Mouse (Mus musculus) embryonic facial prominence, embryonic 15.5 days (tissue): ENCODE measurements around the gene March8. TPM values are rescaled to one million over a fixed set of nuclear protein-coding genes. Genes with fewer than 3 reads are reported as not detected.
"Not testable (repeated sequence)": the region's sequence is repeated elsewhere in the genome, so short reads cannot be mapped to it uniquely, and the experiment has no call there.

ENCODE experiments used
- ATAC-seq: fragments of 200-750 bp; cut with Nextera tagmentation; 2 replicates; pipeline ENCODE4 v1.8.0; 2017; ENCODE audit warnings: low read depth, moderate TSS enrichment; ENCODE audit not compliant: insufficient number of reproducible peaks, low FRiP score, low TSS enrichment
- H3K27ac ChIP-seq: fragments of 300-500 bp; sonication (generic); replicated peaks from 2 replicates; pipeline ENCODE4 v1.5.1; 2015; ENCODE audit warnings: mild to moderate bottlenecking, inconsistent platforms
- H3K27me3 ChIP-seq: fragments of 300-500 bp; sonication (generic); 2 replicates; pipeline ENCODE4 v1.6.1; 2015; ENCODE audit warnings: inconsistent platforms
- H3K36me3 ChIP-seq: fragments of 300-500 bp; sonication (generic); 2 replicates; pipeline ENCODE4 v1.6.1; 2015; ENCODE audit warnings: mild to moderate bottlenecking, inconsistent platforms
- H3K4me1 ChIP-seq: fragments of 300-500 bp; sonication (generic); 2 replicates; pipeline ENCODE4 v1.6.1; 2015; ENCODE audit warnings: inconsistent platforms
- H3K4me2 ChIP-seq: fragments of 300-500 bp; sonication (generic); replicated peaks from 2 replicates; pipeline ENCODE4 v1.6.1; 2015; ENCODE audit warnings: mild to moderate bottlenecking, inconsistent platforms
- H3K4me3 ChIP-seq: fragments of 300-500 bp; sonication (generic); replicated peaks from 2 replicates; pipeline ENCODE4 v1.5.1; 2015; ENCODE audit warnings: mild to moderate bottlenecking, inconsistent platforms
- H3K9ac ChIP-seq: fragments of 300-500 bp; sonication (generic); 2 replicates; pipeline ENCODE4 v1.6.1; 2015; ENCODE audit warnings: inconsistent platforms
- H3K9me3 ChIP-seq: fragments of 300-500 bp; sonication (generic); replicated peaks from 2 replicates; pipeline ENCODE4 v1.6.1; 2016; ENCODE audit warnings: inconsistent platforms
- WGBS: fragments of 180-500 bp; shearing (Covaris S2); methylation state at CpG from one replicate; pipeline ENCODE4 v1.1.7; 2015; 5-methylcytosine and 5-hydroxymethylcytosine counted together
- polyA plus RNA-seq: library from polyadenylated mRNA; unstranded; fragments of >200 nt; fragmentation: Nextera tagmentation; extraction: Ambion mirVana; gene quantifications from 2 replicates; pipeline ENCODE4 v1.2.1, GENCODE M21; 2015

Gene March8
- polyA plus RNA-seq, 1 experiment from 2014 or later, result 30.1 TPM

DNA sequence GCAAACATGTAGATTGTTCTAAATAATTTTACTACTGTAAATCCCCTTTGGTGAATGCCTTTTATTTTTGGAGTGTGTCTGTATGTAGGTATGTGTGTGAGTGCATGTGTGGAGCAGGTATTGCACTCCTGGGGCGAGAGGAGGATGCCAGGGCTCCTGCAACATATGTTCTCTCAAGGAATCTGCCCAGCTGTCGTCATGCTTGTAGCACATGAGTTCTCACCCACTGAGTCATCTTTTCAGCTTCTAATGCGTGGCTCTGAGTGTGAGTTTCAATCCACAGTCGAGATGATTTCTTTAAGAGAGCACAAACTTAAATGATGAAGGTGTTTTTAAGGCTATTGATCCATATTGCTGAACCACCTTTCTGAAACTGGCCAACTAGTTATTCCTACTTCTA lies 13.7 kb downstream of the March8 start:
- H3K27me3 ChIP-seq, result no peaks in the 10 kb centered on the region
- no peak overlapping the region for H3K4me3 ChIP-seq
- no peaks in the 10 kb centered on the region for H3K4me1 ChIP-seq
- no peaks in the 10 kb centered on the region for H3K9me3 ChIP-seq
- H3K9ac ChIP-seq, result no peak overlapping the region
- H3K4me2 ChIP-seq, result no peak overlapping the region
- no peak overlapping the region for H3K27ac ChIP-seq
- no peaks in the 10 kb centered on the region for H3K36me3 ChIP-seq
- 76% methylated on average over 4 of the region's 4 CpGs for WGBS
- no peak for ATAC-seq

DNA sequence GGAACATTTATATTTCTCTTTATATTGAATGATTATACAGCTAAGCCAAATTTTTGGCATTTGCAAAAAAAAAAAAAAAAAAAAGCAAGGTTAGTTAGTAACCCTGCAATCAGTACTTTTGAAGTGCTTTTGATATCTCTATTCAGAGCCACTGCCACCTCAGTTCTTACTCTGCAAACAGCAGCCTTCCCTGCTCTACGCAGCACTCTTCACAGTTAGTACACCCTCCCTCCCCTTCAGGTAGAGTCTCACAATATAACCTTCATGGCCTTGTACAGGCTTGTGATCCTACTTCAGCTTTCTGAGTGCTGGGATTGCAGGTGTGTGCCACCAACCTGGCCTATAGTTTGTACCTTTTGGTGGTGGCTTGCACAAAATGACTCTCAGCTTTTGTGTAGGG lies 15.6 kb downstream of the March8 start:
- WGBS, result 87% methylated on average over 1 of the region's 1 CpGs
- Histone ChIP-seq H3K9me3 (no peaks in the 10 kb centered on the region), H3K27ac (no peak overlapping the region), H3K4me1 (no peaks in the 10 kb centered on the region), H3K9ac (no peak overlapping the region), H3K4me2 (no peak overlapping the region), H3K27me3 (no peaks in the 10 kb centered on the region), H3K36me3 (no peaks in the 10 kb centered on the region), H3K4me3 (no peak overlapping the region)
- ATAC-seq, result no peak

DNA sequence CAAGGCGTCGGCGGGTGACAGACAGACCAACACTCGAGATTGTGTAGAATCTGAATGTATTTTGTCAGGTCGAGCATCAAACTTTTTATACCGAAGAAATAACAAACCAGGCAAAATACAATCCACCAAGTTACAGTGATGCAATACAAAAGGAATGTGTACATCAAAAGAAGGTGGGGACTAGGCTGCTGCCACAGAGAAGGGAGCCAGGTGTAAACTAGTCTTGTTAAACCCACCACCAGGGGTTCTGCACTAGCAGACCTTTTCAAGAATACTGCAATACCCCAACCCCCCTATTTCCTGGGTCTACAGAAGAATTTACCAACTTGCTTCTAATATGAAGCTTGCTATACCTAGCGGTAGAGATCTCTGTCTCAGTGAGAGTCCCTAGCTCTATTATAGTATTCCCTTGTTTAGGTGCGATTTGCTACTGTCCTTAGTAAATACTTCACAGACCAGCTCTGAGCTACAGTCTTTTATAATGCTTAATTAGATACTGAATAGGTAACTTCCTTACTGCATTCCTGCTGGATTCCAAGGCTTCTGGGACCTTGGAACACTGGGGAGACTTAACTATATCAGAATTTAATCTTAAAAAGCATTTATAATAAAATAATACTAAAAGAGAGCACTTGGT lies 18.6 kb downstream of the March8 start:
- not testable (repeated sequence) for ATAC-seq, H3K9me3 ChIP-seq, H3K27ac ChIP-seq, H3K4me2 ChIP-seq, H3K36me3 ChIP-seq, H3K27me3 ChIP-seq, H3K4me1 ChIP-seq, H3K4me3 ChIP-seq, H3K9ac ChIP-seq
- WGBS, result 64% methylated on average over 8 of the region's 8 CpGs

DNA sequence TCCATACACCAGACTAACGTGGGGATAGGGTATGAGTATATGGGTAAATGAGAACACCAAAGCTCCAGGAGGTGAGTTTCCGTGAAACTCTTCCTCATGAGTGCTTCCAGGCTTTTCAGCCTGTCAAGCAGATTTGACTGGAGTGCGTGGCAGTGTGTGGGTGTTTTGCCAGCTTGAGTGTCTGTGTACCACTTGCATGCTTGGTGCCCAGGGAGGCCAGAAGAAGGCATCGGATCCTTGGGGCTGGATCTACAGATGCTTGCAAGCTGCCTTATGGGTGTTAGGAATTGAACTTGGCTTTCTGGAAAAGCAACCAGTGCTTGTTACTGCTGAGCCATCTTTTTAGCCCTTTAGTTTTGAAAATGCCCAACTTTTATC lies 19.1 kb downstream of the March8 start:
- WGBS, result 66% methylated on average over 4 of the region's 4 CpGs

DNA sequence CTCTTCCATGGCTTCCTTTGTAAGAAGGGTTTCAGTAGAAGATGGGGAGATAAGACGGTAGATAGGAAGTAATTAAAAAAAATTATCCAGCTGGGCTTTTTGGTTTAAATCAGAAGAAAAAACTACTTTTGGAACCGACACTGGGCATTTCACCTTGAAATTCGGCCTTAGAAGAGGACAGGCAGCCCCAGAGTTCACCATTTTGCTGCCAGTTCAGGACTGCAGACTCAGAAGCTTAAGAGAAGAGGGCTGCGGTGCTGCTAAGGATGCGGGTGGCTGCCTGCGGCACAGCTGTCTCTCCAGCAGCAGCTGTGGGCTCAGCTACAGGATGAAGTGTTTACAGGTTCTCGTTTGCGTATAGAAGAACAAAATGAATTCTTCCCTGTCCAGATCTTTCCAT lies 20.2 kb downstream of the March8 start:
- Histone ChIP-seq H3K4me3 (no peak overlapping the region), H3K27ac (no peak overlapping the region), H3K27me3 (no peaks in the 10 kb centered on the region), H3K4me1 (no peaks in the 10 kb centered on the region), H3K9ac (no peak overlapping the region), H3K9me3 (no peaks in the 10 kb centered on the region), H3K36me3 (no peaks in the 10 kb centered on the region), H3K4me2 (no peak overlapping the region)
- ATAC-seq, result no peak
- WGBS, result 61% methylated on average over 8 of the region's 8 CpGs

More for the DNA sequence above, 19.1 kb downstream of the March8 start:
- Histone ChIP-seq H3K27me3 (no peaks in the 10 kb centered on the region), H3K27ac (no peak overlapping the region), H3K9me3 (no peaks in the 10 kb centered on the region), H3K4me1 (no peaks in the 10 kb centered on the region), H3K4me2 (no peak overlapping the region), H3K9ac (no peak overlapping the region), H3K4me3 (no peak overlapping the region), H3K36me3 (no peaks in the 10 kb centered on the region)
- no peak for ATAC-seq

DNA sequence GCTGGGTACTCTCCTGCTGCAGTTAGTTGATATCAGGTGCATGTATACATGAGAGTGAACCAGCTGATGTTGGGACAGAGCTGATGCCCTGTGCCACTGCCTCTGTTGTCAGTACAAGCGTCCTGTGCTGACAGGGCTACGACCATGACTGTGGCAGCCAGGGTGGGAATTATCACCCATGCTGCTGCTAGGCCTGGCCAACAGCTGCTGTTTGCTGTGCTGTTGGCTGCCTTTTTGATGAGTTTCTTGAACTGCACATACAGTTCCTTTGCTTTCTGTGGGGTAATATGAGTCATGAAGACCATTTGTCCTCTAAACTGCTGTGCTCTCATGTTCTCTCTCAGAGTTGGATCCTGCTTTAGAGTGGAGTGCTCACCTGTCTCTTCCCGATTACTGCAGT lies 21.4 kb downstream of the March8 start:
- 74% methylated on average over 3 of the region's 3 CpGs for WGBS
- H3K27me3 ChIP-seq, result no peaks in the 10 kb centered on the region
- no peaks in the 10 kb centered on the region for H3K36me3 ChIP-seq
- H3K4me3 ChIP-seq, result no peak overlapping the region
- no peak for ATAC-seq
- no peaks in the 10 kb centered on the region for H3K4me1 ChIP-seq
- no peaks in the 10 kb centered on the region for H3K9me3 ChIP-seq
- H3K27ac ChIP-seq, result no peak overlapping the region
- no peak overlapping the region for H3K4me2 ChIP-seq
- no peak overlapping the region for H3K9ac ChIP-seq

DNA sequence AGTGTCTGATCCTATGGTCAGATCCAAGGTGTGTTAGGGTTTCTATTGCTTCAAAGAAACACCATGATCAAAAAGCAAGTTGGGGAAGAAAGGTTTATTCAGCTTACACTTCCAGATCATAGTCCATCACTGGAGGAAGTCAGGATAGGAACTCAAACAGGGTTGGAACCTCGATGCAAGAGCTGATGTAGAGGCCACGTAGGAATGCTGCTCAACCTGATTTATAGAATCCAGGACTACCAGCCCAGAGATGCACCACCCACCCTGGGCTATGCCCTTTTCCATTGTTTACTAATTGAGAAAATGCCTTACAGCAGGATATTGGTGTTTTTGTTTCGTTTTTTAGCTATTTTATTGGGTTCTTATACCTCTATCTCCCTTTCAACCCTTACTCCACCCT lies 23.6 kb downstream of the March8 start:
- no peak for ATAC-seq
- no peaks in the 10 kb centered on the region for H3K36me3 ChIP-seq
- WGBS, result 79% methylated on average over 3 of the region's 3 CpGs

DNA sequence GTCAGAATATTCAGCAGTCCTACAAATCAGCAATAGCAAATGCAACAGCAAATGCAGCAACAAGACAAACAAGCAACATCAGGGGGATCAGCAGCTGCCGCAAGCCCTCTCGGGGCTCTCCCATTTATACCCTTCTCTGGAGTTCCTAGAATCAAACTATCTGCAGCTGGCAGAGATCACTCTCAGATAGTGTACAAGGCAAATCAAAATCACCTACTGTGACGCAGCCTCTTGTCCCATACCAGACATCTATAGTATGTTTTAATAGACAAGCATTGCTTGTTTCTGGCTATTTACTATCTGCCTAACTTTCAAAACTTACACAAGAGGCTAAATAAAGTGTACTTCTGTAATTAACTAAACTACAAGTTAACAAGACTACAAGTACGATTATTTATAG lies 24.2 kb downstream of the March8 start:
- Histone ChIP-seq H3K27me3 (no peaks in the 10 kb centered on the region), H3K36me3 (no peaks in the 10 kb centered on the region), H3K9me3 (no peaks in the 10 kb centered on the region), H3K4me3 (no peak overlapping the region), H3K4me2 (no peak overlapping the region), H3K27ac (no peak overlapping the region), H3K4me1 (no peaks in the 10 kb centered on the region), H3K9ac (no peak overlapping the region)
- ATAC-seq, result no peak
- WGBS, result 80% methylated on average over 4 of the region's 4 CpGs

More for the DNA sequence above, 23.6 kb downstream of the March8 start:
- H3K27me3 ChIP-seq, result no peaks in the 10 kb centered on the region
- H3K27ac ChIP-seq, result no peak overlapping the region
- no peak overlapping the region for H3K9ac ChIP-seq
- H3K9me3 ChIP-seq, result no peaks in the 10 kb centered on the region
- no peak overlapping the region for H3K4me3 ChIP-seq
- H3K4me1 ChIP-seq, result no peaks in the 10 kb centered on the region
- H3K4me2 ChIP-seq, result no peak overlapping the region

DNA sequence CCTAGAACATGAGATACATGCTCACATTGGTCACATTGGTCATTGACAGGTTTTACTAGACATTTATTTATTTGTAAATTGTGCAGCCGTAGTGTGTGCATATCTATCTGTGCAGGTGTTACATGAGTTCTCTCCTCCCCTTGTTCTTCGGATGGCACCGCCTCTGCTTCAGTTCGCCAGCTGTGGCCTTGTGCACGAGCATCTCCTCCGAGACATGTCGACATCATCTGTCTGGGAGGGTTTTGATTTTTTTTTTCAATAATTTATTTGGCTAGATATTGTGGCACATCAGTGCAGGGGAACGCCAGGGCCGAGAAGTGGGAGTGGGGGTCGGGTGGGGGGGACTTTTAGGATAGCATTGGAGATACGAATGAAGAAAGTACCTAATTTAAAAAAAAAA lies 30.1 kb downstream of the March8 start:
- Histone ChIP-seq H3K4me3 (no peak overlapping the region), H3K4me1 (no peaks in the 10 kb centered on the region), H3K36me3 (no peaks in the 10 kb centered on the region), H3K4me2 (no peak overlapping the region), H3K9ac (no peak overlapping the region), H3K27me3 (no peaks in the 10 kb centered on the region), H3K9me3 (no peaks in the 10 kb centered on the region), H3K27ac (no peak overlapping the region)
- ATAC-seq, result no peak
- WGBS, result 79% methylated on average over 11 of the region's 11 CpGs

DNA sequence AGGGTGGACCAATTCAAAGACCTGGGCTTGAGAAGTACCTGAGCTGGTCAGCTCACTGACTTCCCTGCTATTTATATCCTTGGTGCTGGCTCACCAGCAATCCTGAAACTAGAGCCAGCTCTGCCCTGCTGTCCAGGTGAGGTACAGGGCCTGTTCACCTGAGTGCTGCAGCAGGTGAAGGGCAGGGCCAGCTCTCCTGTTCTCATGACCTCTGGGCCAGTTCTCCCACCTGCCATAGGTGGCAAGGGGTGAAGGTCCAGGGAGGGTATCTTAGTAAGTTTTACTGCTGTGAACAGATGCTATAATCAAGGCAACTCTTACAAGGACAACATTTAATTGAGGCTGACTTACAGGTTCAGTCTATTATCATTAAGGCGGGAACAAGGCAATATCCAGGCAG lies 32.0 kb downstream of the March8 start:
- Histone ChIP-seq H3K4me1 (no peaks in the 10 kb centered on the region), H3K9ac (no peak overlapping the region), H3K9me3 (no peaks in the 10 kb centered on the region), H3K4me3 (no peak overlapping the region), H3K36me3 (no peaks in the 10 kb centered on the region), H3K27ac (no peak overlapping the region), H3K4me2 (no peak overlapping the region), H3K27me3 (no peaks in the 10 kb centered on the region)
- WGBS, result 86% methylated on average over 1 of the region's 1 CpGs
- no peak for ATAC-seq

DNA sequence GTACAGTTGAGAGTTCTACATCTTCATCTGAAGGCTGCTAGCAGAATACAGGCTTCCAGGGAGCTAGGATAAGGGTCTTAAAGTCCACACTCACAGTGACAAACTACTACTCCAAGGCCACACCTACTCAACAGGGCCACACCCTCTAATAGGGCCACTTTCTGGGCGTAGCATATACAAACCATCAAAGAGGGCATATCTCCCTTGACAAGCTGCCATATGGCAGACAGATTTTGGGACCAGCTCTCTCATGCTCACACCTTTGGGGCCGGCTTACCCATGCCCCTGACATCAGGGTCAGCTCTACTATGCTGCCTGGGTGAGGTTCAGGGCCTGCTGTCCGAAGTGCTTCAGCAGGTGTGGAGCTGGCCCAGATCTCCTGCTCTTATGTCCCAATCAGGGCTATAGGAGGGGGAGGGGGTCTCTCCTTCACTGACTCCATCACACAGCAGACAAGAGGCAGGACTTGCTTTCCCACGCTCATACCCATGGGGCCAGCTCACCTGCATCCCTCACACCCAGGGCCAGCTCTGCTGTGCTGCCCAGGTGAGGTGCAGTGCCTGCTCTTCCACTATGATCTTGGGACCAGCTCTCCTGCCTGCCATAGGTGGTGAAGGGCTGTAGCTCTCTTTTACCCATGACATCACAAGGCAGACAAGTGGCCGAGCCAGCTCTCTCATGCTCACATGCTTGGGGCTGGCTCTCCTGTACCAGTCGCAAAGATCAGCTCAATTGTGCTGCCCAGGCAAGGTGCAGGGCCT lies 32.6 kb downstream of the March8 start:
- H3K9me3 ChIP-seq, result no peaks in the 10 kb centered on the region
- H3K36me3 ChIP-seq, result no peaks in the 10 kb centered on the region
- H3K27me3 ChIP-seq, result no peaks in the 10 kb centered on the region
- H3K4me3 ChIP-seq, result no peak overlapping the region
- no peak overlapping the region for H3K27ac ChIP-seq
- WGBS, result 84% methylated on average over 6 of the region's 6 CpGs
- no peak overlapping the region for H3K9ac ChIP-seq
- no peaks in the 10 kb centered on the region for H3K4me1 ChIP-seq
- H3K4me2 ChIP-seq, result no peak overlapping the region
- no peak for ATAC-seq

DNA sequence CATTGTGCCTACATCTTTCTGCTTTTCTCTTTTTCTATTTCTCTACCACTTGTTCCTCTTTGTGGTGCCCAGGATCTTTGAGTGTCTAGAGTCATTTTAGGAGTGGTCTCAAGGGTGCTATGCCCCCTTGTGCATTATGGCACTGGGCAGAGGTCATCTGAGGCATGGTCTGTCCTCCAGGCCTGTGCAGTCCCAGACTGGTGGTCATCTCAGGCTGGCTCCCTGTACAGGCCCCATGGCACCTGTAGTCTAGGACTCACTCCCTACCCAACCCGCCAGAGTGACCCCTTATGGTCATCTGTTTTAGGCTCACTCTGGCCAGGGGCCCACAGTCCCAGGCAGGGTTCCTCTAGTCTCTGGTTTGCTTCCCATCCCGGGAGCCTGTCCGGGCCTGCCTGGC lies 33.7 kb downstream of the March8 start:
- H3K4me2 ChIP-seq, result no peak overlapping the region
- H3K4me3 ChIP-seq, result no peak overlapping the region
- 82% methylated on average over 3 of the region's 3 CpGs for WGBS
- no peak overlapping the region for H3K9ac ChIP-seq
- H3K27me3 ChIP-seq, result no peaks in the 10 kb centered on the region
- no peak for ATAC-seq
- no peaks in the 10 kb centered on the region for H3K36me3 ChIP-seq
- H3K9me3 ChIP-seq, result no peaks in the 10 kb centered on the region
- no peak overlapping the region for H3K27ac ChIP-seq
- no peaks in the 10 kb centered on the region for H3K4me1 ChIP-seq
